Mouse (Mus musculus): ENCODE measurements at regions not wholly inside any gene's neighbourhood (a gene's known extent, or its start where the extent isn't known, plus 50 kb on each side); places are given as distances from the start of the nearest gene placed in this dataset.

- TF ChIP-seq USF2 (IDR thresholded peaks at IDR 0.05; ENCODE audit: borderline replicate concordance in 1 of 2, insufficient read depth in 1 of 2, low read depth in 1 of 2, low read length in 2 of 2) (no peak), POLR2A (IDR thresholded peaks at IDR 0.05; ENCODE audit: control insufficient read depth in 1 of 2, insufficient read depth in 1 of 2, low read depth in 1 of 2, low read length in 2 of 2, poor library complexity in 1 of 2) (no peak), RAD21 (IDR thresholded peaks at IDR 0.05; ENCODE audit: low read depth, low read length) (no peak), SIN3A (IDR thresholded peaks at IDR 0.05; ENCODE audit: low read length) (no peak), CTCF (IDR thresholded peaks at IDR 0.05 in 2 of 3, conservative IDR thresholded peaks at IDR 0.05 in 1 of 3; ENCODE audit: control insufficient read depth in 1 of 3, insufficient read depth in 1 of 3, low read depth in 2 of 3, low read length in 3 of 3, poor library complexity in 1 of 3, severe bottlenecking in 1 of 3) (no peak), BHLHE40 (IDR thresholded peaks at IDR 0.05; ENCODE audit: borderline replicate concordance, low read depth, low read length) (no peak), HCFC1 (IDR thresholded peaks at IDR 0.05; ENCODE audit: low read depth, low read length) (no peak), TAL1 (IDR thresholded peaks at IDR 0.05; ENCODE audit: low read length) (no peak), GABPA (IDR thresholded peaks at IDR 0.05; ENCODE audit: low read depth, low read length) (no peak), POLR2AphosphoS5 (IDR thresholded peaks at IDR 0.05; ENCODE audit: borderline replicate concordance, low read depth, low read length) (no peak), ELF1 (IDR thresholded peaks at IDR 0.05; ENCODE audit: low read depth, low read length) (no peak)
Observed at GRCm38 (mm10) chr17:9864254-9864653, 194.7 kb upstream of the Pabpc6 start.
